Mouse (Mus musculus): ENCODE data around the gene Trim8. TPM values are rescaled to one million over a fixed set of nuclear protein-coding genes. Genes with fewer than 3 reads are reported as not detected.

Gene Trim8
- 50.9 and 52.6 TPM in 2 replicates for total RNA-seq (2021)
- long read RNA-seq, transcript Trim8-201 (6 exons, 3,580 nt), result major isoform, 72 of 90 reads
- long read RNA-seq, partial matches to known transcripts, result 5 of 90 reads
- long read RNA-seq, other reads (novel, unspliced or antisense), result 13 of 90 reads

DNA sequence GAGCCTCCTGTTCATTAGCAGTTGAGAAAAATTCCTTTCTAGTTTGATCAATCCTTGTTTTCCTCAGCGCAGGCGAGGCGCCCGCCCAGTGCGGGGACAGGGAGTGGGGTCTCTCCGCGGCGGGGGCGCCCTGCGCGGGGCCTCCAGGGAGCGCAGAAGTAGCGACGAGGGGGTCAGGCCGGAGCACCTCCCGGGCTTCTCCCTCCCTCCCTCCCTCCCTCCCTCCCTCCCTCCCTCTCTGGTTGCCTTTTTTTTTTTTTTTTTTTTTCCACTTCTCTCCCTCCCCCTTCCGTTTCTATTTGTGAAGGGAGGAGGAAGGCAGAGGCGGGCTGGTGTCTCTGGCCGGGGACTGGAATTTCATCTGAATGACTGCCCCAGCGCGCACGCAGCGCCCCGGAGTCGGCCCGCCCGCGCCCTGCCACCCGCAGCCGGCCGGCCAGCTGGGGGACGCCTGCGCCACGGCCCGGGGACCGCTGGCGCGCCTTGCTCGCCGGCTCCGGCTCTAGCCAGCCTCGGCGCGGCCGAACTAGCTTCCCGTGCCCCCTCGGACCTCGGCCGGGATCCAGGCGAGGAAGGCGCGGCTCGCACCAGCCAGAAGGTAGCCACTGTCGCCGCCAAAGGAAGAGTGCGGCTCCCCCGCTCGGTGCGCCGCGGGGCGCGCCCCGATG lies at the start of gene Trim8:
Gene Trim8 (plus strand): TSS at position 302 of the 668 bp plus-strand sequence.
- DNase-seq, result peak; percentile 88

DNA sequence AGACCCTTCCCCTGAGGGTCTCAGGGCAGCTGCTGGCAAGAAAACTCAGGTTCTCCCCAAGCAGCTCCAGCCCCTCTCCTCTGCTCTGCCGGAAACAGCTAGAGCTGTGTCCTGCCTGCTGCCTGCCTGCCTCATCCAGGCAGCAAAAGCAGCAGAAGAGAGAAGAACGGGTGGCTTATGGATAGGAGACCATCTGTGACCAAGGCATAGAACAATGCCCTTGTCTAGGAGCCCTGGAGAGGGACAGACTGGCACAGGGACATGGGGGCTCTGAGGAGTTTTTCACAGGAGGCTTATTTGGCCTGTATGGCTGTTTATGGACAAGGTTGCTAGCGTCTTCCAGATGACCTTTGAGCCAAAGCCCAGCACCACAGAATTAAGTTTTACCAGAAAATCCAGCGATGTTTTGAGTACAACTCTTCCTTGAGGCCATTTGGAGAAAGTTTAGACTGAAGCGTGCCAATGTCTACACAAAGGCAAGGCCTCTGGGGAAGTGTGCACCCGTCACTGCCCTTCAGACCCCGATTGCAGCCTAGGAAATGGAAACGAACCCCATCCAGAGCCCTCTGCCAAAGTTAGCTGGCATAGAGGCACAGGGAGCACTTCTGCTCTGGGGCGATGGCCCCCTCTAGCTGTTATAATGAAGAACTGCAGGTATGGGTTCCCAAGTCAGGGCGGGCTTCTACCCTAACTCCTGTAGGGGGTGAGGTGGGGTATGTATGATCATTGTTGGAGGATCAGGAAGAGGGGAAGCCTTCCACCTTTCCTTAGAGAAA lies 49.3 kb upstream of the Trim8 start:
- DNase-seq, result no peak

DNA sequence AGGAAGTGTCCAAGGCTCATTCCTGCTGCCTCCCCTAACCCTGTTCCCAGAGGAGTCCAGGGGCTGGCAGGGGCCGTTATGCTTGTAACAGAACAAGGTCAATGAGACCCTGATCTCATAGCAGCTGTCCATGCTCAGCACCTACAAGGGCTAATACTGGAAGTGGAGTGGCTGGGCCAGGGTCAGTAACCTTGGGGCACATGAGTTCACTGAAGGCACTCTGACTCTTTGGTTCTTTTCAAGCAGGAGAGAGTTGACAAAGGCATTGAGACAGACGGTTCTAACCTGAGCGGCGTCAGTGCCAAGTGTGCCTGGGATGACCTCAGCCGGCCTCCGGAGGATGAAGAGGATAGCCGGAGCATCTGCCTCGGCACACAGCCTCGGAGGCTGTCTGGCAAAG lies 48.6 kb upstream of the Trim8 start:
- DNase-seq, result no peak

DNA sequence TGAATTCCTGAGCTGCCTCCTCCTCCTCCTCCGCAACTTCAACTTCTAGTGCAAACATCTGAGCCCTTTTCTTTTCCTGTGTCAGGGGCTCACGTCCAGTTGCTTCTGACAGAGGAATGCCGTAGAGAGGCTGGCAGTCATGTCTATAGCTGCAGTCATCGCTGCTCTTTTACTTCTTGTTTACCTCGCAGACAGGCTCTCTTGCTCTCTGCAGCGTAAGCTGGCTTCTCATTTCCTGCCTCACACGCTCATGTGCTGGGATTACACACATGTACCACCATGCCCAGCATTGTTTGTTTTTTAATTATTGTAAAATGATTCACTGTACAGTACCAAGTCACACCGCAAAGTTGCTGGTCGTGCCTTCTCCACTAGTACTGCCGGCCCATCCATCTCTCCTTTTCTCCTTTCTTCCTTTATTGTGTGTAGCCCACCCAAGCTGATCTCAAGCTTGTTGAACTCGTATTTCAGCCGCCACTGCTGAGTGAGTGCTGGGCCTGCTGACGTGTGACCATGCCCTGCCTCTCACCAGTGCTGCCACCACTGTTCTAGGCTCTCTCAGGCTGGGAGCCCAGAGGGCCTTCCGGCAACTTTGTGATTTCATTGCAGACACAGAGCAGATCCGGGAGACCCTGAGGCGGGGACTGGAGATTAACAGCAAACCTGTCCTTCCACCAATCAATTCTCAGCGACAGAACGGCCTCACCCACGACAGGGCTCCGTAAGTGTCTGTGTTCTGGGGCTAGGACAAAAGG lies 47.2 kb upstream of the Trim8 start:
- no peak for DNase-seq

DNA sequence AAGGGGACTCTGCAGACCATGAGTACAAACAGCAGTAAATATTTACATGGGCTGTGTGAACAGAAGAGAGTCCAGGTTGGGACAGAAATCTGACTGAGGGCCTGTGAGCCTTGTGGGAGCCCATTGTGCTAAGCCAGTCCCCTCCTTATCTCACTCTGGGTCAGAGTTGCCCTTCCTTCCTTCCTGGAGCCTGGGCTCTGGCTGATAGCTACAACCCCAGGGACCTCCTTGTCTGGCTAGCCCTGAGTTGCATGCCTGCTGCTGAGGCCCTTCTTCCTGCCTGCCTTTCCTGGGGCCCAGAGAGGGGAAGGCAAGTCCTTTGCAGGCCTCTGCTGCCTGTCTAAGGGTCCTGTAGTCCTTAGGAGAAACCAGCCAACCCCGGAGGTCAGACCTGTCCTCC lies 46.5 kb upstream of the Trim8 start:
- DNase-seq, result no peak

DNA sequence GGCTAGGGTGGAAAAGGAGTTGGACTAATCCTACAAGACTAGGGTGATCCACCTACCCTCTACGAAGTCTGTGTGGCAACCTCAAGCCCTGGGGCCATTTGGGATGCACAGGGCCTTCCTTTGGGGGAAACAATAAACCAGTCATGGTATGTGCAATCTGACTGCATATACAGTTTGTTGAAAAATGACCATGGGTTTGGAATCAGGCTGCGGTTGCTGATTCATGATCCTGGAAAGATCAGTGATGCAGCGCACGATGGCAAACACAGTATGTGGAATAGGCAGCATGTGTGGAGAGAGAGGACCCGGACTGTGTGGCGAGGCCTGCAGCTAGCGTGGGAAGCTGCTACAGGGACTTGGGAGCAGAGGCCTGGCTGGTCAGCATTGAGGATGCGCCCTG lies 45.9 kb upstream of the Trim8 start:
- no peak for DNase-seq

DNA sequence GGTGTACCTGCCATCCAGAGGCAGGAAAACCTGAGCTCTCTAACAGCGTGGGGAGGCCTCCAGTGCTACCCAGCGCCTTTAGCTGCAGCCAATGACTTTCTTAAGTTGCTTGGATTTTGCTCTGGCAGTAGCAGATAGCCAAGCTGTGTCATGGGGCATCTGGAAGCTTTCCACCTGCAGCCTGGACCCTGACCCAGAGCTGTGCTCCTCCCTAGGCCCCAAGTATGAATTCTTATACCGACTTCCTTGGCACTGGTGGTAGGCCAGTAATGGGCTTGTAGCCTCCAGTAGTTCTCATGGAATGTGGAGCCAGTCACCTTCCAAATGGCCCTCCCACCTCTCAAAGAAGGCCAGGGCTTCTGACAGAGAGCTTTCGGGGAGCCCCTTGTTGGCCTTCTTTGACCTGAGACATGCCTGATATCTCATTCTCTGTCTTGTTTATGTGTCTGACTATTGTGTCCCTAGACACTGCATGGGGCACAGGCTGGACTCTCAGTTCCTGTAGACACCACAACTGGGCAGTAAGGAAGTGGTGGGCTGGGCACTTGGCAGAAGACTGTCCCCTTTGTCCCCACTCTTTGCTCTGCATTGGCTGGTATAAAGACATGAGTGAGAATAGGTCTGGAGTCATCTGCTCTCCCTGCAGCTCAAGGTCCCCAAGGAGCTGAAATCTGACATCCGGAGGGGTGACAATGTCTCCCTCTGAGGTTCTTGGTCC lies 45.3 kb upstream of the Trim8 start:
- no peak for DNase-seq

DNA sequence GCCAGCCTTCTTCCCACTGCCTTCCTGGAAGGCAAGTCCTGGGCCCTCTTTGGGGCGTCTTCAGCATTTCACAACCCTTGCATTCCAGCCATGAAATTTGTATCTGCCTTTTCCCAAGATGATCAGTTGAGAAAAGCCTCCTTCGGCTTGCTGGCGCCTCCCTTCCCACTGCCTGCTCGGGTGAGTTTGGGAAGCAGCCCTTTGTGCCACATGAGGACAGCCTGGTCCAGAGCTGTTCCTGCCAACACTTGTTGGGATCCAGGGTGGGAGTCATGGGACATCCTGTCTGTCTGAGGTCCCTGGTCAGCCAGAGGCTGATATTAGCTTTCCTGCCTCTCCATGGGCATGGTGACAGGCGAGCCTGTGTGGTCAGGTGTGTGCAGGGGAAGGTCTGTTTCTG lies 43.7 kb upstream of the Trim8 start:
- no peak for DNase-seq

DNA sequence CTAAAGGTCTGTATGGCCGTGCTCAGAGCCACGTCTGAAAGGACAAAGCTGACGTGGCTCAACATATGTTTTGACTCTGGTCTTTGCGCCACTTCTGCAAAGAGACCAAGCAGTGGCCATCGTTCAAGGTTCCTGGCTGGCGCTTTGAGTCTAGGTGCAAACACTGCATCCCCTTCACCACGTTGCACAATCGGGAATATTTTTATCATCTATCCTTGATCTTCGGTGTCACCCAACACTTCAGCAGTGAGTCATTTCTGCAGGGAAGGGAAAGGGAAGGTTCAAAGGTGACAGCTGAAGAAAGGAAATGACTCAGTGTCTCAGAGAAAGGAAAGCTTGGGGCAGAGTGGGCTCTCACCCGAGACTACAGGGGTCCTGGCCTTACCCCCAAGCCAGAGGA lies 42.2 kb upstream of the Trim8 start:
- DNase-seq, result no peak

DNA sequence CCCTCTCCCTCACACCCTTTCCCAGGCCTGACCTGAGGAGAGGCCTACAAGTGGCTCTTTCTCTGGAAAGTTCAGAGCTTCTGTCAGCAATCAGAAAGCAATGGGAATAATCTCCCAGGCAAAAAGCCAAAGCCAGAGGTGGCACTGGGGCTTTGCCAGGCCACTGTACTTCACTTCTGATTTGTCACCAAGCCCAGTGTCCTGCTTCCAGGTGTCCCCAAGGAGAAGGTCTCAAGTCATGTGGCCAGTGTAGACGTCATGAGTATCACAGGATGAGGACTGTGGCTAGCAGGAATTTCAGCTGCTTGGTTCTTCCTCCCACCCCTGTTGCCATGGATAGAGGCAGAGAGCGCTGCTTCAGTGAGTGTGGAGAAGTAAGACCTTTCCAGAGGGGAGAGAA lies 41.6 kb upstream of the Trim8 start:
- DNase-seq, result no peak

DNA sequence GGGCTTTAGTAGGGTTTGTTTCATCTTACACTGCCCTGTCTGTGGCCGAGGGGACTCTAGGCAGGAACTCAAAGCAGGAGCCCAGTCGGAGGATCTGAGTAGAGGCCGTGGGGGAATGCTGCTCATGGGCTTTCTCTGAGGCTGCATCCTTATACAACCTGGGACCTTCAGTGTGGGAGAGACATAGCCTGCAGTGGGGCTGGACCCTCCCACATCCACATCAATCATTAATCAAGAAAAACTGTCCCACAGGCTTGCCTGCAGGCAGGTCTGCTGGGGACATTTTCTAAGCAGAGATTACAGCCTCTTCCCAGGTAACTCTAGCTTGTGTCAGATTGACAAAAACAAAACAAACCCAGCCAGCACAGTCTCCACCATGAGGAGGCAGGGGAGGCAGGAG lies 38.9 kb upstream of the Trim8 start:
- DNase-seq, result no peak

DNA sequence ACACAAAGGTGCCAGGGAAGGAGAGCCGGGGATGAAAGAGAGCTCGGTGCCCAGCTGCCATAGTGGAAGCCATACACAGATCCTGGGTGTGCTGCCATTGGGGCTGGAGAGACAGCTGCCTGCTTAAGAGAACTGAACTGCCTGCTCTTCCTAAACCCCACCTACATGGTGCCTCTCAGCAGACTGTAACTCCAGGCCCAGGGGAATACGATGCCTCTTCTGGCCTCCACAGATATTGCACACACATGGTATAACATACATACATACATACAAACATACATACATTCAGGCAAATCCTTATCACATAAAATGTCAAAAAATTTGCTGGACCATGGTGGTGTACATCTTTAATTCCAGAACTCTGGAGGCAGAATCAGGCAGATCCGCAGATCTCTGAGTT lies 38.1 kb upstream of the Trim8 start:
- no peak for DNase-seq

DNA sequence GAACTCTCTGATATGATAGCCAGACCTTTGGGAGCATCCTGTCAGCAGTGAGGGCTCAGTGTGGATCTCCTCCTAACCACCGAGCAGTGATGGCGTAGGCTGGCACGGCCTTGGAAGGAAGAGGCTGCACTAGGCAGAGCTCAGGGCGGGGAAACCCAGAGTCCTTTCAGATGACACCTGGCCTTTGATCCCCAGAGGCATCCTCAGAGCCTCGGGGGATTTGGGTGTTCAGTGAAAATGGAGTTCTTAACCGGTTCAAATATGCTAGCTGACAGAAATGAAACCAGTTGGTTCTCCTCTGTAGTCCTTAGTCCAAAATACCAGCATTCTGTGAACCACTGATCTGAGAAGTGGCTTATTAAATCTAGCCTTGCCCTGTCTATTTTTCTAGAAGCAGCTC lies 35.3 kb upstream of the Trim8 start:
- no peak for DNase-seq

DNA sequence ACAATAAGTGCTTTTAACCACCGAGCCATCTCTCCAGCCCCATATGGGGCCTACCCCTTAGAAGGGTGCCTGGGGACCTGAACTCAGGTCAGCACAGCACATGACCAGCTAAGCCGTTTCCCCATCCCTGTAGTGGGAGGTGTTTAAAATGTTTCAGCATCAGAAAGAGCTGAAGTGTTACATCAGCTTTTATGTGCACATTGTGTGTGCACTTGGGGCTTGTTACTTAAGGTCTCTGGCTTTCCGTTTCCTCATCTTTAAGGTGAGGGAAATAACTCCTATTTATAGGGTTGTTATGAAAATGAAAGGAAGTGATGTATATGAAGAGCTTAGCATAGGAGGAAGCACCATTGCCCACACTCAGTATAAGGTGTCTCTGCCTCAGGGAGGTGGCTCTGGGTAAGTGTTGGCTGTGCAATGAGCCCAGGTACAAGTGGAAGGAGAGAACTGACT lies 34.4 kb upstream of the Trim8 start:
- no peak for DNase-seq

DNA sequence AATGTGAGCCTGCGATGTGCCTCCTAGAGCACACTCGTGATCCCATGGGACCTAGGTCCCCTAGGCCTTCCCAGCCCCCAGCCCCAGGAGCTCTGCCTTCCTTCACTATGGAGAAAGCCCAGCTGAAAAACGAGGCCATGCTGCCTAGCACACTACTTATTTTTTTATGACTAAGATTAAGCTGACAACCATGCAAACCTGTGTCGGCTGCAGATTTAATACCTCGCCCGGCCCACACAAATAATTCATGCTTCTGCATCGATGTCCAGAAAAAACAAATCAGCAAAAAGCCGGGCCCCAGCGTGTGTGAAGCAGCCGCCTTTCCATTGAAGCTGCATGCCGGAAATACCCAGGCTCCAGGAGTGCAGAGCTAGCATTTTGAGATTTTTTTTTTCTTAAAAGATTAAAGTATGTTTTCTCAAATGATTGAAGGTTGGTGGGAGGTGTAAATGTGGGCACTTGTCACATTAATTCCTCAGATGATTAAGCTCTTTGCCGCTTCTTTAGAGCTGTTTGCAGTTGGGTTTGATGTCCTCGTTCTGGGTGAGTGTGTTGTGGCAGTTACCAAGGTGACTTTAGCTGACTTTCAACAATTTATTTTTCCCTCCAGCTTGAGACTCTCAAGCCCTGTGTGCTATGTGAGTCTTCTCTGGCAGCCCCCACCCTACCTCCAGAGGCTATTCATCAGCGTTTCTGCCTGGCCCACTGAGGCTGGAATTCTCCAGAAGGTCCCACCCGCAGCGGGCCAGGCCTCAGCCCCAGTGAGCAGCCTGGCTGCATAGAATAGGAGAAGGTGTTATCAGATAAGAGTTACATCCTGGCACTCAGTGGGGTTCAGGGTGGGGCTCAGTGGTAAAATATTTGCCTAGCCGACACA lies 30.9 kb upstream of the Trim8 start:
- DNase-seq, result peak; percentile 44

DNA sequence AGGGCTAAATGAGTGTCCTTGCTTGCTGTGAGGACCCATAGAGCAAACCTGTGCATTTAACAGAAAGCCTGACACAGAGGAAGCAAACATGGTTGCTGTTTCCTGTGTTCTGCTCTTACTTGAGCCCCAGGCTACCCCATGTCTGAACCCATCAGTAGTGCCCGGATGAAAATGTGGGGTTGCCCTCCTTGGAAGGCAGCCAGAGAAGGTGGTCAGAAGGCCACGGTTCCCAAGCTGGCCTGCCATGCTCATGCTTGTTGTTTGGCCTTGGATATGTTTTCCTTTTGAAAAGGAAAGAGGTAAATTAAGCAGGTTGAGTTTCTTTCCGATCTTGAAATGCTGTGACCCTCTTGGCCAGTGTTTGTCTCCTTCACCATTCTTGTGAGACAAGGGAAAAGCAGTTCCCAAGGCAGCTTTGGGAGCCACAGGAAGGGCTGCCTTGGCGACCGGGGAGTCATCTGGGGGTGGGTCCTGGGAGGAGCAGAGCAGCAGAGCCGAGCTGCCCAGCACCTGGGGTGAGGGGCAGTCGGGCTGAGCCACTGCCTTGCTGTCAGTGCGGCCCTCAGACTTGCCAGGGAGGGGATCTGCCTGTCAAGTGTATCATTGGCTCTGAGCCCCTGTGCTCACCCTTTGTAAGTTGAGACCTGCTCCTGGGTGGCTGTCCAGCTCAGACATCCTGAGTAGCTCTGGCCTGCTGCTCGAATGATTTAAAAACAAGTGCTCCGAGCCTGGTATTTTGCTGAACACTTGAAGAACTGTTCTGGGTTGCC lies 30.0 kb upstream of the Trim8 start:
- no peak for DNase-seq

DNA sequence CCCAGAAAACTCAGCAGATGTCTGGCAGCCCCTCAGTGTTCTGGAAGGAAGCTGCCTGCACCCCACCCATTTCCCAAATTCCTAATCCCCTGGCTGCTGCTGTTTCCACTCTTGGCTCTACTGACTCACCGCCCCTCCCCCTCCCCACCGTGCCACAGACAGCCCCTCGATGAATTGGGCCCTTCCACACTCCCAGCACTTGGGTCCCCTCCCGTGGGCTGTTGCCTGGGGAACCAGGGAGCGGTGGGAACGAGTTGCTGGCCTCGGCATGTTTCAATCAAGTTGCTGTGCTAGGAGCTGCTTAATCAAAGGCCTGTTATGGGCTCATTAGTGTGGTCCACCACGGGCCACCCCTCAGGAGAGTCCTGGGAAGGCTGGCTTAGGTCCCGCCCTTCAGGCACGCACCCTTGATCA lies 24.1 kb upstream of the Trim8 start:
- DNase-seq, result no peak

DNA sequence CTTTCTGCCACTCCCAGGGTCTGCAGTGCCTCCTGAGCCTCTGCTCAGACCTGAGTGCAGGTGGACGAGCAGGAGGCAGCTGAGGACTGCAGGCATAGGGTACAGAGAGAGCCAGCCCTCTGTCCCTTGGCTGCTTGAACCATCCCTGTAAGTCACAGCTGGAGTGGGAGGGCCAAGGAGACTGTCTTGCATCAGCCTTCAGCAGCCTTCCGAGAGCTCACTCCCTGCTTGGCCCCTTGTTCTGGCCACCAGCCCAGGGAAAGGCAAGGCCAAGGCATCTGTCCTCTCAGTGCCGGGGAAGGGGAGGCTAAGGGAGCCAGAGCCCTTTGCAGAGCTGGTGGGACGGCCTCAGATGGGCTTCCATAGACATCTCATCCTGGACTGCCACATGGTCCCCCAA lies 23.3 kb upstream of the Trim8 start:
- peak; percentile 48 for DNase-seq

DNA sequence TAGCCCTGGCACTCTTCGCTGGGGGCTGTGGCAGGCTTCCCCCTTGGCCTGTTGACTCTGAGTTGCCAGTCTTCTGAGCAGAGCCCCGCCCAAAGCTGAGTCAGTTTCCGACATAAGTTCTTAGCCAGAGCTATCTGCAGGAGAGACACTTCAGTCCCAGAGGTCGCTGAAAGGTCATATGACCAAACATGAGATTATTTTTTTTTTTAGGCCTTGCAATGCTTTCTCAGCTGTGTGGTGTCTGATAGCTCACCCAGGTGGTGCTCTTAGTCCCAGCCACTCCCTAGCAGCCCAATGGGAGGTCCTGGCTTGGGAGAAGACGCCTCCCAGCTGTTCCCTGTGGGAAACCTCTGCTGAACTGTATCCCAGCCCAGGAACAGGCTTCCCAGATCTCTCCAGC lies 22.7 kb upstream of the Trim8 start:
- DNase-seq, result peak; percentile 54

DNA sequence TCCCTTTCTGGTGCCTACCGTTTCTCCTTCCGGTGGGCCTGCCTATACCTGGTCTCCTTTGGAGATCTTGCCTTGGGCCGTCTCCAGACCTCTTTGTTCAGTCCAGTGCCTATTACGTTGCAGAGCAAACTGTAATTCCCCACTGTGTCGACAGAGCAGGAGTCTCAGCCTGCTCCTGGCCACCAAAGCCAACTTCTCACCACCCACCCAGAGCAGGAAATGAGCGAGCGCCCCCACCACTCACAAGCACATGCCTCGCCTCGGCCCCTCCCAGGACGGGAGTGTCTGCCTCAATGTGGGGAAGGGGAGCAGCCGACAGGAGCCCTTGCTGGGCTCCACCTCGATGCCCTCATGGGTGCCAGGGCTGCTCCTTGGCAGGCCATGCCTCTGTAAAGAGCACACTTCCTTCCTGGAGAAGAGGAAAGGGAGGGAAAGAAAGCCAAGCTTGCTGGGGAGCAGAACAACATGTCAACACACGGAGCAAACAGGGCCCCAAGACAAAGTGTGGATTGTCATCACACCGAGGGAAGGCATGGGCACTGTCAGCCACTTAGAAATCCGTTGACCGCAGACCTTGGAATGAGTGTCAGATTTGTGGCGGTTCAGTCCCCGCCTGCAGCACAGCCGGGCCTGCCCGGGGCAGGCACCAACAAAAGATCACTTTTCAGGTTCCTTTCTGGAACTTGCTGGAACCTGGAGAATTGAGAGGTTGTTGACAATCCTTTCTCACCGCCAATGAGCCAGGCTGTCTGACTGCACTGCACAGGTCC lies 22.0 kb upstream of the Trim8 start:
- DNase-seq, result no peak

All from adrenal gland, postnatal 25 days (tissue).